Mouse (Mus musculus) heart, embryonic 11.5 days (tissue): ENCODE measurements at regions not wholly inside any gene's neighbourhood (a gene's known extent, or its start where the extent isn't known, plus 50 kb on each side); places are given as distances from the start of the nearest gene placed in this dataset.

Source experiments
- ATAC-seq: fragments of 200-750 bp; cut with Nextera tagmentation; replicated peaks from 2 replicates; pipeline ENCODE4 v1.8.0; 2017; ENCODE audit warnings: moderate library complexity; ENCODE audit not compliant: insufficient number of reproducible peaks, low FRiP score, low TSS enrichment
- H3K27ac ChIP-seq: fragments of 300-500 bp; sonication (generic); 2 replicates; pipeline ENCODE4 v1.5.1; 2014; ENCODE audit warnings: mild to moderate bottlenecking, low read depth, low read length
- H3K27me3 ChIP-seq: fragments of 300-500 bp; sonication (generic); 2 replicates; pipeline ENCODE4 v1.6.1; 2014; ENCODE audit warnings: mild to moderate bottlenecking, low read length, mixed read lengths; ENCODE audit not compliant: control insufficient read depth, insufficient read depth
- H3K36me3 ChIP-seq: fragments of 300-500 bp; sonication (generic); 2 replicates; pipeline ENCODE4 v1.6.1; 2014; ENCODE audit warnings: mild to moderate bottlenecking, low read length, moderate library complexity, mixed read lengths; ENCODE audit not compliant: control insufficient read depth, insufficient read depth
- H3K4me1 ChIP-seq: fragments of 300-500 bp; sonication (generic); 2 replicates; pipeline ENCODE4 v1.6.1; 2014; ENCODE audit warnings: low read length; ENCODE audit not compliant: control insufficient read depth, insufficient read depth
- H3K4me2 ChIP-seq: fragments of 300-500 bp; sonication (generic); 2 replicates; pipeline ENCODE4 v1.6.1; 2014; ENCODE audit warnings: mild to moderate bottlenecking, moderate library complexity
- H3K4me3 ChIP-seq: fragments of 300-500 bp; sonication (generic); 2 replicates; pipeline ENCODE4 v1.5.1; 2014; ENCODE audit warnings: low read depth, low read length
- H3K9ac ChIP-seq: fragments of 300-500 bp; sonication (generic); 2 replicates; pipeline ENCODE4 v1.6.1; 2014; ENCODE audit warnings: mild to moderate bottlenecking, low read depth, low read length, moderate library complexity
- H3K9me3 ChIP-seq: fragments of 300-500 bp; sonication (generic); replicated peaks from 2 replicates; pipeline ENCODE4 v1.6.1; 2016; ENCODE audit warnings: low read length; ENCODE audit not compliant: control insufficient read depth
- WGBS: fragments of 180-500 bp; shearing (Covaris S2); extraction: QIAGEN DNeasy Blood & Tissue Kit; methylation state at CpG from one replicate; pipeline ENCODE4 v1.1.7; 2014; ENCODE audit not compliant: insufficient replicate concordance; 5-methylcytosine and 5-hydroxymethylcytosine counted together

DNA sequence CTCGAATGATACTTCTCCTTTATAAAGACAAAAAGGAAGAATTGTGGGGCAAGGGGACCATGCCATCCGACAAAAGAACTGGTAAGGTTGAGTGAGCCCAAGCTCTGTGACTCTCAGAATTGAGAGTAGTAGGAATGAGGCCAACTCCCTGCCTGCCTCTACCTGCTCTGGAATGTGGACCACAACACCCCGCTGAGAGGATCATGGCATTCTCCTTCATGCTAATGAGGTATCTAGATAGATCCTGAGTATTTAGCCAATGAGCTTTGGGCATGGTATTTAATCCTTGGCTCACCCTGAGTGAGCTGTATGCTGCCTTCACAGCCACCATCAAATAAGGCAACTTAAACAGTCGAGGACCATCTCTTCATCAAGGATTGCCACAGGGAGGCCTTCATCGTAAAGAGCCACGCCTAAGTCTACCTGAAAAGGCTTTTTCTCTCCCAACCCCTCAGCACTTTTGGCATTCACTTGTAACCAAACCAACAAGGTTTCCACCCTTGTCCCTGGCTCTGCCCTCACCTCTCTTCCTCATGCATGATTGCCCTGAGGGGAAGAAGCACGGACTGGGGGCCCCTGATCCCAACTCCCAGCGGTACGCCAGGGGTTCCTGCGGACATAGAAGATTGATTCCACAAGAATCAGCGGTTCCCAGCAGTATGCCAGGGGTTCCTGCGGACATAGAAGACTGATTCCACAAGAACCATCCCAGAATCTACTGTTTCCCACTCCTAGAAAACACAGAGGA is 587.9 kb downstream of the Ptprc start:
- ATAC-seq, result no peak
- Histone ChIP-seq H3K36me3 (no peaks in the 10 kb centered on the region), H3K9ac (no peak overlapping the region), H3K4me2 (no peak overlapping the region), H3K27ac (no peak overlapping the region), H3K27me3 (no peaks in the 10 kb centered on the region), H3K4me3 (no peak overlapping the region), H3K9me3 (no peaks in the 10 kb centered on the region), H3K4me1 (0 out of 2 replicates have a peak, but pooled peaks cover 4% of the 10 kb centered on the region)
- WGBS, result 85% methylated on average over 12 of the region's 12 CpGs

DNA sequence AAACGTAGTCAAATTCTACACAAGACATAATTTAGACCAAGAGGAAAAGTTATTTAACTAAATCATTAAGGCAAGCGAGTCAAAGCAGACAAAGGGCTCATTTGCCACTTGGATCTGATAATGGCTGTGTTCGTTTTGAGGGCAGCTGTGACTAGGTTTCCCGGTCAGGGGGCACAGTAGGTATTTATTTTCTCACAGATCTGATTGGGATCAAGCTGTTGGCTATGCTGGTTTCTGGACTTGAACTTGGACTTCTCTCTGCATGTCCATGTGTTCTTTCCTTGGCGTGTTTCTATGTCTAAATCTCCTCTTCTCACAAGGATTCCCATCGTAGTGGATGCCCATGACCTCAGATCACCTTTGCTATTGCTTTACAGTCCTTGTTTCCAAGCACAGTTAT is 590.8 kb downstream of the Ptprc start:
- Histone ChIP-seq H3K9me3 (no peaks in the 10 kb centered on the region), H3K27me3 (no peaks in the 10 kb centered on the region), H3K4me2 (no peak overlapping the region), H3K4me3 (no peak overlapping the region), H3K4me1 (0 out of 2 replicates have a peak, but pooled peaks cover 4% of the 10 kb centered on the region), H3K27ac (no peak overlapping the region), H3K9ac (no peak overlapping the region), H3K36me3 (no peaks in the 10 kb centered on the region)
- ATAC-seq, result no peak
- 71% methylated on average over 6 of the region's 6 CpGs for WGBS

DNA sequence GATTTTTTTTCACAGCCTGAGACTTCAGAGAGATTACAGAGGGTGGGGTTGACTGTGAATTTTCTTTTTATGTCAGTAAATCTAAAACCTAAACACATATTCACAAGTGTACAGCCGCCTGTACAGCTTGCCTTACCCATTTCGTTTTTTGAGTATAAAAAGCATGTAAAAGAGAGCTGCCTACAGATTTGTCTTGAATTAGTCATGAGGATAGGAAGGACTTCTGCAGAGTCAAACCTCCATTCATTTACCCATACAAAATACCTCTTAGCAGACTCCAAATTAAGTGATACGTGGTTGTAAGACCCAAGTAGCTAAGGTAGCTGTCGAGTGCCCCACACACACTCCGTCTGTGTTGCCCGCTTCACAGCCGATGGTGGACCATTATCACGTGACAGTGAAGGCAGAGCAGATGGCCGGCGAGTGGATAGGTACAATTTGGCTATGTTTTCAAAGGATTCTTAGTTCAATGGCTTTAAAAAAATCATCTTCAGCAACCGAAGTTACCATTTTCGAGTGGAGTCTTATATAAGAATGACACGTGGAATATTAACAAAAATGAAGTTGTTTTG is 591.3 kb downstream of the Ptprc start:
- ATAC-seq, result no peak
- 0 out of 2 replicates have a peak, but pooled peaks cover 4% of the 10 kb centered on the region for H3K4me1 ChIP-seq
- no peak overlapping the region for H3K27ac ChIP-seq
- 80% methylated on average over 13 of the region's 13 CpGs for WGBS
- H3K4me2 ChIP-seq, result no peak overlapping the region
- no peaks in the 10 kb centered on the region for H3K9me3 ChIP-seq
- H3K27me3 ChIP-seq, result no peaks in the 10 kb centered on the region
- no peaks in the 10 kb centered on the region for H3K36me3 ChIP-seq
- no peak overlapping the region for H3K4me3 ChIP-seq
- no peak overlapping the region for H3K9ac ChIP-seq

DNA sequence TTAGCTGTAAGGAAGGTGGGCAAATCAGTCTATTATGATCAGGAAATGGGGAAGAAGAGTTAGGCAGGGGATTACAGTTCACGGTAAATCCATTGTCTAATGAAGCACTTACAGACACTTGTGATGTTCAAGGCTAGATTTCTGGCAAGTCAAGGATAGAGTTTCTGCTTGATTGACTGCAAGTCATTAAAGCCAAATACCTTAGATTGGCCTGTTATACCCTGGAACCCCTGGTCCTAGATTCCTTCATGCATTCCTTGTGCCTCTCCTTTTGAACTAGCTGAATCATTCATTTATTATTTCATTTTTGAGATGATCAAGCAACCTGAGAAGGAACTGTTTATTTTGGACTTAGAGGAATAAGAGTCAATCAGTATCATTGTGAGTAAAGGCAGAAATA is 597.9 kb downstream of the Ptprc start:
- no peak for ATAC-seq
- Histone ChIP-seq H3K9ac (no peak overlapping the region), H3K27me3 (no peaks in the 10 kb centered on the region), H3K4me3 (no peak overlapping the region), H3K27ac (no peak overlapping the region), H3K4me1 (no peaks in the 10 kb centered on the region), H3K36me3 (no peaks in the 10 kb centered on the region), H3K9me3 (no peaks in the 10 kb centered on the region), H3K4me2 (no peak overlapping the region)
- WGBS, result 52% methylated on average over 1 of the region's 1 CpGs

DNA sequence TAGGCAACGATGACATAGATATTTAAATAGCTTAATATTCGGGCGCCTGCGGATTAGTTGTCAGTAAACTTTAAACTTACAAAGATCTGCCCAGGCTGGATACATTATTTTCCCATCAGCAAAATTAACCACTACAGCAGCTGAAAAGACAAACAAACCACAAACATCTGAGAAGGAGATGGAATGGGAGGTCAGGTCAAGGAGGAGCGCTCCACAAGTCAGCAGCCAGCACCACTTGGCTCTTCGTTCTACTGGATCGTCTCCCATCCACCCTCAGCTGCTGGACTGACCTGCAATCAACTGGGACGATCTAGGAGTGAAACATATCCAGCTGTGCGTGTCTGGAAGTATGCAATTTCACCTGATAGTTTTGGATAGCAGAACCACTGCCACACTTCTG is 599.3 kb downstream of the Ptprc start:
- H3K27me3 ChIP-seq, result no peaks in the 10 kb centered on the region
- no peaks in the 10 kb centered on the region for H3K36me3 ChIP-seq
- WGBS, result 82% methylated on average over 9 of the region's 9 CpGs
- H3K27ac ChIP-seq, result no peak overlapping the region
- ATAC-seq, result no peak
- no peak overlapping the region for H3K4me2 ChIP-seq
- no peaks in the 10 kb centered on the region for H3K9me3 ChIP-seq
- no peak overlapping the region for H3K9ac ChIP-seq
- no peak overlapping the region for H3K4me3 ChIP-seq
- no peaks in the 10 kb centered on the region for H3K4me1 ChIP-seq

DNA sequence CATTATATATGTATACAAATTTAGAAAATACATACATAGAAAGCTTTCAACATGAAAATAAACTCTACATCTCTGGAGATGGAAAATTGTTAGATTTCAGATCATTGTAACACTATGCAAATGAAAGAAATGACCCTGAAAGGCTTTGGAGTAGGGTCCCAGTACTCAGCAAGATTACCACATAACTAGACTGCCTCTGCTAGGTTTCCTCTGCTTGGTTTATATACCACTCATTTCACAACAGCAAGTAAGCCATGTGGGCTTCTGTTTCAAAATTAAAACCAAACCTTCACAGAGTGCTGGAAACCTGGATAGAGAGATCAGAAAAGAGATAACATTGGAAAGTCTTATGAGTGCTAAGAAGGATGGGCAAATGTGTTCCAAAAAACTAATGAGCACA is 600.1 kb downstream of the Ptprc start:
- no peak for ATAC-seq
- no peak overlapping the region for H3K9ac ChIP-seq
- no peak overlapping the region for H3K27ac ChIP-seq

DNA sequence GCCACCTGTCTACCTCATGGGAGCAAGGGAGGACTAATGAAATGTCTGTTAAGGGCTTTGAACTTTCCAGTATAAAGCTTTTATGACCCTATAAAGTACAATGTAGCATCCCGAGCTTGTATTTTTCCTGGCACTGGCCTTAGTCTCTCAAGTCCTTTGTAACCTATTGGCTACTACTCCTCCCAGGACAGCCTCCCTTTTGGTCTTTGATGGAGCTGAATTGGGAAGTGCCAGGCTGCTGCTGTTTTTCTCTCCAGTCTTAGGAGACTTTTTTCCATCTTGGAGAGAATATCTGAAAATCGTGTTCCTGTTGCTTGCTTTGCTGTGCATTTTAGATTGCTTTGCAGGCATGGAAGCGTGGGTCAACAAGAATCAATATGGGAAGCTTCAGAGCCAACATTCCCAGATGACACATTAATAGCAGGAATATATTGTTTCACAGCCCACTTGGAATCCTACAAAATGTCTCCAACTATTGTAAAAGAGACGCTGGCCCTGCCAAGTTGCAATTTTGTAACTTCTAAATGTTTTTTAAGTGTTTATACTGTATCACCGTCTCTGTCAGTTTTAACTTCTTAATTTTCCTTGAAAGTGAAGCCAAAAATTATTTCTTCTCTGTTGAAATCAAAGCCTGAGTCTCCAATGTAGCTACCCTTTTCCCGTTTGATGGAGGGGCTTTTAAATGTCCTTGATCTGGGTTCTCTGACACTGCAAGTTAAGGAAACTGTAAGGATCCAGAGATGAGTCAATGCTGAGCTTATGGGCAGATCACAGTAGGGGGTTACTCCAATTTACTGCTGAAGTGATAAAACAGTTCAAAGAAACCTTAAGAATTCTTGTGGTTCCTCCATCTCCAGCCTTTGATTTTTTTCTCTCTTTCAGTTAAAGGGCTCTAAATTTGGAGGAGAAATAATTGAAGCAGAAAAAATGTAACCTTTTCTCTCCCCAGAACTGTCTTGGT is 603.3 kb downstream of the Ptprc start:
- Histone ChIP-seq H3K9me3 (no peaks in the 10 kb centered on the region), H3K4me2 (no peak overlapping the region), H3K9ac (no peak overlapping the region), H3K27ac (no peak overlapping the region), H3K27me3 (no peaks in the 10 kb centered on the region), H3K4me1 (no peaks in the 10 kb centered on the region), H3K4me3 (no peak overlapping the region), H3K36me3 (no peaks in the 10 kb centered on the region)
- 76% methylated on average over 6 of the region's 6 CpGs for WGBS
- no peak for ATAC-seq

More for the DNA sequence above, 600.1 kb downstream of the Ptprc start:
- Histone ChIP-seq H3K4me1 (no peaks in the 10 kb centered on the region), H3K27me3 (no peaks in the 10 kb centered on the region), H3K4me3 (no peak overlapping the region), H3K36me3 (no peaks in the 10 kb centered on the region), H3K9me3 (no peaks in the 10 kb centered on the region), H3K4me2 (no peak overlapping the region)

DNA sequence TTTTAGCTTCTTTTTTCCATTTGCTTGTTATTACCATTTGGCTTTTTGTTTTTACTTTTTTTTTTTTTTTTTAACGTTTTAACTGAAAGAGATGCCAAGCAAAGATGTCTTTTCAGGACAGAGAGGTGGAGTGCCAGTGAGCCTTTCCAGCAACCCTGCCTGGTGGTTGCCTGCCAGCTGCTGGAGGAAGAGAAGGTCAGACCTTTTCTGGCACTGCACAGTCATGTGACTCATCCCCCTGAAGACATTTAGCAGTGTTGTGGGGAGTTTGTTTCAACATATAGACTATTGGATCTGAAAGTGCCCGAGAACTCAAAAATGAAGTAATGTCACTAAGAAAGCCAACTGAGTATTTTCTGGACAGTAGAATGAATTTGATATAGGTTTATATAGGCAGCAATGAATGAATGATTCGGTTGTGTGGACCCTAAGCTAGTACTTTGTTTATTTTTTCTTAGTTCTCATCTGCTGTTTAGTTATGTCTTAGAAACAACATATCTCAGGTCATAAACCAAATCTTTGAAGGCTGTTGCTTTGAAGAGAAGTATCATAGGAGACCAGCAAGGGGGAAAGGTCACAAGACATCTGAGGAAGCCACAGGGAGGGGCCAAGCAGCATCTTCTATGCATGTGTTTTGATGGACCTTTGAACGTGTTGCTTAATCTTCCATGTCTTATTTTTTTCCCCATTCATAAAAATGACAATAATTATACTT is 604.2 kb downstream of the Ptprc start:
- no peaks in the 10 kb centered on the region for H3K36me3 ChIP-seq
- H3K4me3 ChIP-seq, result no peak overlapping the region
- no peaks in the 10 kb centered on the region for H3K9me3 ChIP-seq
- no peak overlapping the region for H3K27ac ChIP-seq
- no peaks in the 10 kb centered on the region for H3K27me3 ChIP-seq
- ATAC-seq, result no peak
- H3K4me1 ChIP-seq, result no peaks in the 10 kb centered on the region
- 64% methylated on average over 4 of the region's 4 CpGs for WGBS
- no peak overlapping the region for H3K4me2 ChIP-seq
- no peak overlapping the region for H3K9ac ChIP-seq
